Mouse (Mus musculus) fat pad, adult 2 months (tissue): Measurements from ENCODE around the gene Cpsf3.

Source experiments
- DNase-seq: peaks from one replicate; pipeline ENCODE4 v3.0.0-alpha.2; 2011; ENCODE audit warnings: low read depth, low spot score; ENCODE audit errors: extremely low read depth

Cpsf3 gene

GRCm38 (mm10) chr12:21330961-21331576 lies 45.9 kb downstream of the Cpsf3 start:
- no peak for DNase-seq

GRCm38 (mm10) chr12:21331711-21332110 lies 46.5 kb downstream of the Cpsf3 start:
- DNase-seq, result no peak

- no peak for DNase-seq
Observed at GRCm38 (mm10) chr12:21333021-21333420, 47.8 kb downstream of the Cpsf3 start.

- DNase-seq, result no peak
Observed at GRCm38 (mm10) chr12:21333766-21334165, 48.6 kb downstream of the Cpsf3 start.

- no peak for DNase-seq
Observed at GRCm38 (mm10) chr12:21335869-21336268, 50.7 kb downstream of the Cpsf3 start.

- no peak for DNase-seq
Observed at GRCm38 (mm10) chr12:21337171-21337570, 52.0 kb downstream of the Cpsf3 start.

- DNase-seq, result no peak
Observed at GRCm38 (mm10) chr12:21340674-21341073, 55.5 kb downstream of the Cpsf3 start.

- no peak for DNase-seq
Observed at GRCm38 (mm10) chr12:21346972-21347371, 61.8 kb downstream of the Cpsf3 start.

GRCm38 (mm10) chr12:21350113-21350876 lies 65.1 kb downstream of the Cpsf3 start:
- no peak for DNase-seq

- no peak for DNase-seq
Observed at GRCm38 (mm10) chr12:21353681-21354080, 68.5 kb downstream of the Cpsf3 start.

- DNase-seq, result no peak
Observed at GRCm38 (mm10) chr12:21362686-21363085, 77.5 kb downstream of the Cpsf3 start.

GRCm38 (mm10) chr12:21363195-21363594 lies 78.0 kb downstream of the Cpsf3 start:
- DNase-seq, result no peak
